Mouse (Mus musculus): ENCODE data around the gene Ppfibp1. TPM values are rescaled to one million over a fixed set of nuclear protein-coding genes. Genes with fewer than 3 reads are reported as not detected.

The Ppfibp1 gene
- polyA plus RNA-seq, 1 experiment from 2014 or later: 56.6 TPM

- no peaks in the 10 kb centered on the region for H3K36me3 ChIP-seq
These were observed 38.2 kb downstream of the Ppfibp1 start for GRCm38 (mm10) chr6:146926415-146926980.

GRCm38 (mm10) chr6:146928108-146928507, 39.8 kb downstream of the Ppfibp1 start:
- no peak overlapping the region for H3K4me2 ChIP-seq
- no peak overlapping the region for H3K4me3 ChIP-seq
- no peak for ATAC-seq (ENCODE audit: insufficient number of reproducible peaks, insufficient read depth, low FRiP score, low TSS enrichment, low read depth)
- no peaks in the 10 kb centered on the region for H3K36me3 ChIP-seq
- H3K9ac ChIP-seq: no peak overlapping the region
- H3K4me1 ChIP-seq: peaks cover 37% of the 10 kb centered on the region
- 30% methylated on average over 3 of the region's 3 CpGs for WGBS
- H3K9me3 ChIP-seq: no peaks in the 10 kb centered on the region
- no peaks in the 10 kb centered on the region for H3K27me3 ChIP-seq
- H3K27ac ChIP-seq: no peak overlapping the region; the same call in 1 of the 2 replicates

More at GRCm38 (mm10) chr6:146926415-146926980, 38.2 kb downstream of the Ppfibp1 start:
- Histone ChIP-seq H3K27me3 (no peaks in the 10 kb centered on the region), H3K4me1 (peaks cover 34% of the 10 kb centered on the region), H3K9ac (no peak overlapping the region), H3K4me2 (no peak overlapping the region), H3K9me3 (no peaks in the 10 kb centered on the region), H3K27ac (no peak overlapping the region), H3K4me3 (no peak overlapping the region)
- WGBS: 55% methylated on average over 5 of the region's 5 CpGs
- no peak for ATAC-seq (ENCODE audit: insufficient number of reproducible peaks, insufficient read depth, low FRiP score, low TSS enrichment, low read depth)

DNA sequence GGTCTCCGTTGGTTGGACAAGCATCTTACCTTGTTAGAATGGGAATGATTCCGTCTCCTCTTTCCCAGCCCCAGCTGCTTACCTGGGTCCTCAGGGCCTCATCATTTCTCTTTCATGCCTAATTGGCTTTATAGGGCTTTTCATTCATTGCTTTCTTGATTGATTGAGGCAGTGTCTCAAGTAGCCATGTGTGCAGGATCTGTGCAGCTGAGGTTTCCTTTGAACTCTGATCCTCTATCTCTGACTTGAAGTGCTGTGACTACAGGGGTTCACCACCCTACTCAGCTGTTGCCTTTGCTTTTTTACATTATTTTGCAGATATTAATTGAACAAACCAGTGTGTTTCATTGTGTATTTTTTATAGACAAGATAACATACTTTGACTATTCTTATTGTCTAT, 40.7 kb downstream of the Ppfibp1 start:
- peaks cover 39% of the 10 kb centered on the region for H3K4me1 ChIP-seq
- ATAC-seq (ENCODE audit: insufficient number of reproducible peaks, insufficient read depth, low FRiP score, low TSS enrichment, low read depth): no peak
- H3K9me3 ChIP-seq: no peaks in the 10 kb centered on the region
- H3K36me3 ChIP-seq: no peaks in the 10 kb centered on the region
- H3K27me3 ChIP-seq: no peaks in the 10 kb centered on the region
- 52% methylated on average over 2 of the region's 2 CpGs for whole genome bisulfite sequencing
- H3K9ac ChIP-seq: no peak overlapping the region
- H3K4me2 ChIP-seq: no peak overlapping the region
- H3K4me3 ChIP-seq: no peak overlapping the region
- H3K27ac ChIP-seq: no peak overlapping the region

DNA sequence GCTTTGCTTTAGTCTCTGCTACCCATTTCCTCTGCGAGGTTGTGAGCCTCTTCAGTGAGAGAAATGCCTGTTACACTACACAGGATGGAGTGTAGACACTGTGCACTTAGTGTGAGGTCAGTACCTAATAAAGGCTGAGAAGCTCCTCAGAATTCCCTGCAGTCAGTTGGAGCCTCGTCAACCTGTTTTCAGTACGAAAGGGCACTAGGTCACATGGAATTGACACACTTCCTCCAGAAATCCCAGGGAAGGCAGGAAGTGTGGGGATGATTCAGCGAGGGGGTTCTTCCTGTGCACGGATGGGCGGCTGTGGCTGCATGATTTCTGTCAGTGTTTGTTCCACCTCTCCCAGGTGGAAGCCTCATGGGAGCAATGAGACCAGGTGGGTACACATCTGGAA, 44.8 kb downstream of the Ppfibp1 start:
- Histone ChIP-seq H3K4me1 (peaks cover 12% of the 10 kb centered on the region), H3K9me3 (no peaks in the 10 kb centered on the region), H3K27ac (no peak overlapping the region), H3K27me3 (no peaks in the 10 kb centered on the region), H3K9ac (no peak overlapping the region), H3K4me2 (no peak overlapping the region), H3K4me3 (no peak overlapping the region), H3K36me3 (no peaks in the 10 kb centered on the region)
- WGBS: 29% methylated on average over 6 of the region's 6 CpGs
- ATAC-seq (ENCODE audit: insufficient number of reproducible peaks, insufficient read depth, low FRiP score, low TSS enrichment, low read depth): no peak

DNA sequence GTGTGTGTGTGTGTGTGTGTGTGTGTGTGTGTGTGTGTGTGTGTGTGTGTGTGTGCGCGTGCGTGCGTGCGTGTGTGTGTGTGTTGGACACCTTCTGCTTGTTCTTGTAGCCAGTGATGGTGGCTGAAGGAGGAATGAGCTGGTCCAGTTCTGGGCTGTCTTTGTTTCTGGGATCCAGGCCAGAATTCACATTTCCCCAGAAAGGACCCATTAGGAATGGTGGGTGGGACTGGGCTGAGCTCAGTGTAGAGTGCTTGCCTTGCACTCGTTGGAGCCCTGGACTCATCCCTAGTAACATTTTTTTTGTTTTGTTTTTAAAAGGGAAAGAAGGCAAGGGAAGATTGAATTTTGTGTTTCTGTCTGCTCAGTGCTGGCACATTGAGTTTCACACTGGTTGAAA, 47.7 kb downstream of the Ppfibp1 start:
- Histone ChIP-seq H3K27ac (no peak overlapping the region), H3K27me3 (no peaks in the 10 kb centered on the region), H3K4me3 (no peak overlapping the region), H3K9ac (no peak overlapping the region), H3K4me2 (no peak overlapping the region), H3K4me1 (peaks cover 6% of the 10 kb centered on the region), H3K36me3 (peaks cover 12% of the 10 kb centered on the region), H3K9me3 (no peaks in the 10 kb centered on the region)
- ATAC-seq (ENCODE audit: insufficient number of reproducible peaks, insufficient read depth, low FRiP score, low TSS enrichment, low read depth): no peak
- 78% methylated on average over 6 of the region's 6 CpGs for WGBS

- peaks cover 5% of the 10 kb centered on the region for H3K4me1 ChIP-seq
- H3K36me3 ChIP-seq: peaks cover 12% of the 10 kb centered on the region
- H3K27ac ChIP-seq: no peak overlapping the region
- H3K4me3 ChIP-seq: no peak overlapping the region
- ATAC-seq (ENCODE audit: insufficient number of reproducible peaks, insufficient read depth, low FRiP score, low TSS enrichment, low read depth): peak; percentile 67
- no peaks in the 10 kb centered on the region for H3K27me3 ChIP-seq
- no peak overlapping the region for H3K4me2 ChIP-seq
- H3K9me3 ChIP-seq: no peaks in the 10 kb centered on the region
- WGBS: 69% methylated on average over 8 of the region's 8 CpGs
- H3K9ac ChIP-seq: no peak overlapping the region
These were observed 50.7 kb downstream of the Ppfibp1 start for GRCm38 (mm10) chr6:146939026-146939425.

DNA sequence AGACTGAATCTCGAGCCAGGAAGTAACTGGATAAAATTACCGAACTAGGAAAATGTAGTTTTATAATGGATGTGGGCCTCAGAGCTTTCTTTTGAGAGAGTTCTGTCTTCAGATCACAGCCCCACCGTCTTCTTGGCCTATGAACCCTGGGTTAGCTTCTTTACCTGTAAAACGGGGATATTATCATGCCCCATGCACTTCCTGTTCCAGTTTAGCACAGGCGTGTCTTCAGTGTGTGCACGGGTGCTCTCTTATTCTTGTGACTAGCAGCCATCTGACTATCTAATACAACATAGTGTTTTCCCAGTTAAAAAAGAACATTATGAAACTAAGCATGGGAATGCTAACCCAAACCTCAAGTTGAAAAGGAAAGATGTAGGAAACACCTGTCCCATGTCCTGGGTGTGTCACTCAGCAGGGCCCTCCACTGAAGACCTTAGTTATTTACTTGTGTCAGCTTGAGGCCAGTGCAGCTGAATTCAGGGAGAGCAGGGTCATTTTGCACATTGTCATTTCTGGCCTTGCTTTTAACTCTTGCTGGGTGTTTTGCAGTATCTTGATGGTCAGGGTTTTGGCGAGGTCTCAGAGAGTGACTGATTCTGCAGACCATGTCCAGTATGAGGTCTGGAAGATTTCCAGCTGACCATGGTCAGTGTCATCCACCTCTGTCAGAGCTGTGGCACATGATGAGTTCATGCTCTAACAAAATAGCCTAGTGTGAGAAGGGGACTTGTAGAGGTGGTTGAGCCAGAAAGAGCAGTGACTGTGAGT, 53.4 kb downstream of the Ppfibp1 start:
- H3K27ac ChIP-seq: no peak overlapping the region
- H3K4me3 ChIP-seq: no peak overlapping the region
- no peak overlapping the region for H3K4me2 ChIP-seq
- no peak for ATAC-seq (ENCODE audit: insufficient number of reproducible peaks, insufficient read depth, low FRiP score, low TSS enrichment, low read depth)
- H3K36me3 ChIP-seq: peaks cover 12% of the 10 kb centered on the region
- WGBS: 77% methylated on average over 7 of the region's 7 CpGs
- H3K27me3 ChIP-seq: no peaks in the 10 kb centered on the region
- H3K9ac ChIP-seq: no peak overlapping the region
- peaks cover 20% of the 10 kb centered on the region for H3K4me1 ChIP-seq
- no peaks in the 10 kb centered on the region for H3K9me3 ChIP-seq

GRCm38 (mm10) chr6:146944009-146944408, 55.7 kb downstream of the Ppfibp1 start:
- Histone ChIP-seq H3K27me3 (no peaks in the 10 kb centered on the region), H3K9me3 (no peaks in the 10 kb centered on the region), H3K9ac (no peak overlapping the region), H3K36me3 (peaks cover 11% of the 10 kb centered on the region), H3K27ac (no peak overlapping the region), H3K4me3 (no peak overlapping the region), H3K4me1 (peaks cover 37% of the 10 kb centered on the region), H3K4me2 (no peak overlapping the region)
- no peak for ATAC-seq (ENCODE audit: insufficient number of reproducible peaks, insufficient read depth, low FRiP score, low TSS enrichment, low read depth)

- Histone ChIP-seq H3K27ac (peak overlapping the region; percentile 28; the same call in 1 of the 2 replicates), H3K4me2 (no peak overlapping the region), H3K9me3 (no peaks in the 10 kb centered on the region), H3K36me3 (peaks cover 2% of the 10 kb centered on the region; the same call in 1 of the 2 replicates), H3K9ac (no peak overlapping the region), H3K27me3 (no peaks in the 10 kb centered on the region), H3K4me3 (no peak overlapping the region), H3K4me1 (peaks cover 42% of the 10 kb centered on the region)
- WGBS: 69% methylated on average over 4 of the region's 4 CpGs
- ATAC-seq (ENCODE audit: insufficient number of reproducible peaks, insufficient read depth, low FRiP score, low TSS enrichment, low read depth): no peak
These were observed 56.5 kb downstream of the Ppfibp1 start for GRCm38 (mm10) chr6:146944830-146945229.

- peaks cover 42% of the 10 kb centered on the region for H3K4me1 ChIP-seq
- H3K36me3 ChIP-seq: no peaks in the 10 kb centered on the region
- no peak overlapping the region for H3K4me3 ChIP-seq
- no peaks in the 10 kb centered on the region for H3K27me3 ChIP-seq
- no peak for ATAC-seq (ENCODE audit: insufficient number of reproducible peaks, insufficient read depth, low FRiP score, low TSS enrichment, low read depth)
- H3K27ac ChIP-seq: 0 out of 2 replicates have a peak overlapping the region, but pooled peaks have one; percentile 16
- no peak overlapping the region for H3K9ac ChIP-seq
- no peak overlapping the region for H3K4me2 ChIP-seq
- WGBS: 79% methylated on average over 6 of the region's 6 CpGs
- no peaks in the 10 kb centered on the region for H3K9me3 ChIP-seq
These were observed 58.2 kb downstream of the Ppfibp1 start for GRCm38 (mm10) chr6:146946327-146947029.

DNA sequence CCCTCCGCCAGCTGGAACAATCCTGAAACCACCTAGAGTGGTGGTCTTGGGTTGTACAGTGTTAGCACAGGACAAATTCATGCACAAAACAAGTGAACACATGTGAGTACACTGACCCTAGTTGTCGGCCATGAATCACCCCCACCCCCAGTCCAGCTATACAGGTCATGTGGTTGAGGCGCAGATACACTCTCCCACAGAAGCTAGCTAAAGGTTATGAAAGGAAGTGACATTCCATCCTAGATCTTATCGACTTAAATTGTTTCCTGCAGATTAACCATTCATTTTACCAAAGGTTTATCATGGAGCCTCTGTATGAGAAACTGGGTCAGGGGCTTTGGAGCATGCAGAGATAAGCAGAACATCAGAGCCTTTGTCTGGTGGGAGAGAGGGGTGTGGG, 58.9 kb downstream of the Ppfibp1 start:
- ATAC-seq (ENCODE audit: insufficient number of reproducible peaks, insufficient read depth, low FRiP score, low TSS enrichment, low read depth): no peak
- no peak overlapping the region for H3K4me2 ChIP-seq
- 63% methylated on average over 4 of the region's 4 CpGs for WGBS
- H3K4me3 ChIP-seq: no peak overlapping the region
- H3K9ac ChIP-seq: no peak overlapping the region
- no peaks in the 10 kb centered on the region for H3K27me3 ChIP-seq
- no peaks in the 10 kb centered on the region for H3K36me3 ChIP-seq
- peaks cover 42% of the 10 kb centered on the region for H3K4me1 ChIP-seq
- H3K27ac ChIP-seq: no peak overlapping the region
- H3K9me3 ChIP-seq: no peaks in the 10 kb centered on the region

Measured in embryonic facial prominence, embryonic 13.5 days (tissue).